Mouse (Mus musculus): Measurements from ENCODE around the gene Syne2.

GRCm38 (mm10) chr12:76130891-76131290 is 313.0 kb downstream of the Syne2 start:
- TF ChIP-seq CTCF (IDR thresholded peaks at IDR 0.05; ENCODE audit: extremely low read depth, insufficient read depth, insufficient read length, insufficient replicate concordance) (no peak), POLR2A (IDR thresholded peaks at IDR 0.05; ENCODE audit: low read depth, low read length) (no peak)

Data from spleen, adult 2 months (tissue).